Mouse (Mus musculus) megakaryocyte, adult 5-6 weeks (primary cell): ENCODE measurements around the gene Tceanc2. TPM values are rescaled to one million over a fixed set of nuclear protein-coding genes. Genes with fewer than 3 reads are reported as not detected.

ENCODE experiments used
- ATAC-seq: 2 replicates; pipeline ENCODE4 v1.8.0; 2016; ENCODE audit warnings: mild to moderate bottlenecking, inconsistent platforms; ENCODE audit not compliant: poor library complexity, severe bottlenecking
- total RNA-seq, 2 experiments: library from RNA; stranded (forward) in 1 of 2; stranded (reverse) in 1 of 2; fragments of 153-499, 151-499 nt in 1 of 2; fragments of 221-1000, 200-1000 nt in 1 of 2; gene quantifications; 2 replicates each; pipeline versions ENCODE4 v1.2.3 to v1.2.4; 2015 to 2017

The Tceanc2 gene
- total RNA-seq, 2 experiments from 2014 or later = 30.8 to 36.7 TPM

GRCm38 (mm10) chr4:107094484-107095187, 84.3 kb downstream of the Tceanc2 start:
- ATAC-seq = no peak; the same call in 1 of the 2 replicates

DNA sequence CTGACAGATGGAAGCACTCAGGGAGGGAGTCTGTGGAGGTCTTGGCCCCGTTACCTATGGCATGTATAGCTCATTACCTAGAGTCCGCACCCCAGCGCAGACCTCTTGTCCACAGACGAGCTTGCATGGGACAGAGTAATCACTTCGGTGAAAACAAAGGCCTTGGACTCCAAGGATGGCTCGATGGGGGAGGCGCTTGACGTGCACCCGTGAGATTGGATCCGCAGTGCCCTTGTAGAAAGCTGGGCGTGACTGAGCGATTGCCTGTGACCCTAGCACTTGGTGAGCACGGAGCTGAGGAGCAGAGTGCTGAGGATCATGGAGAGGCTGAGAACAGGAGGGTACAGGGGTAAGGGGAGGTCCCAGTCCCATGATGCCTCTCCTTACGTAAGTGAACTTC, 87.2 kb downstream of the Tceanc2 start:
- no peak for ATAC-seq

DNA sequence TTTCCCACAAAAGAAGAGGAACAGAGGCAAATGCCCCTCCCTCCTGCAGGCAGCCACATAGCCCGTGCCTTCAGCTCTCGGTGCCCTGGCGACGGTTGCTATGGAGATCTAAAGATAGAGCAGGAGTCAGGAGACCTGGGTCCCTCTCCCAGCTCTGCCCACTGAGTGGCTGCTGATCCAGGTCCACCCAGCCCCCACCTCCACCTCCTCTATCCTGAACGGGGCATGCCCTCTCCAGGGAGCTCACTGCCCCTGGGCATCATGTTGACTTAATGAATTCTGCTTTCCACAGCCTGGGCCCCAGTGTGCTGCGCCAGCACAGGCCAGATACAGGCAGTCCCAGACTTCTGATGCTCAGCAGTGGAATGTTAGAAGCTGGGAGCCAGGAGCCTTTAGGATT, 94.1 kb downstream of the Tceanc2 start:
- no peak for ATAC-seq

GRCm38 (mm10) chr4:107084343-107084742, 94.6 kb downstream of the Tceanc2 start:
- ATAC-seq = no peak

Other genes with a start within 250 kb of the Tceanc2 start
- gene Mrpl37, start 112.2 kb downstream of the Tceanc2 start, total RNA-seq (2015) = 45.3 and 53.6 TPM in 2 replicates
- 29.6 and 40.2 TPM in 2 replicates for gene Mrpl37, start 112.2 kb downstream of the Tceanc2 start, total RNA-seq (2017)
- 1.7 and 3.3 TPM in 2 replicates for gene Cyb5rl, start 112.1 kb downstream of the Tceanc2 start, total RNA-seq (2015)
- 5.5 and 7.8 TPM in 2 replicates for gene Cyb5rl, start 112.1 kb downstream of the Tceanc2 start, total RNA-seq (2017)
- not detected in 2 replicates for gene Cdcp2, start 82.2 kb downstream of the Tceanc2 start, total RNA-seq (2015)
- gene Cdcp2, start 82.2 kb downstream of the Tceanc2 start, total RNA-seq (2017) = not detected in 2 replicates
- 288 and 354 TPM in 2 replicates for gene Tmem59, start 717 bp downstream of the Tceanc2 start, total RNA-seq (2015)
- gene Tmem59, start 717 bp downstream of the Tceanc2 start, total RNA-seq (2017) = 165 and 181 TPM in 2 replicates
- not detected in 2 replicates for gene Ldlrad1, start 30.1 kb upstream of the Tceanc2 start, total RNA-seq (2015)
- gene Ldlrad1, start 30.1 kb upstream of the Tceanc2 start, total RNA-seq (2017) = not detected in 2 replicates
- 11.0 and 14.4 TPM in 2 replicates for gene Lrrc42, start 74.4 kb upstream of the Tceanc2 start, total RNA-seq (2015)
- gene Lrrc42, start 74.4 kb upstream of the Tceanc2 start, total RNA-seq (2017) = 3.2 and 16.3 TPM in 2 replicates
- 17.1 and 23.3 TPM in 2 replicates for gene Hspb11, start 74.5 kb upstream of the Tceanc2 start, total RNA-seq (2015)
- 8.6 and 15.3 TPM in 2 replicates for gene Hspb11, start 74.5 kb upstream of the Tceanc2 start, total RNA-seq (2017)
- not detected in 2 replicates for gene Dio1, start 128.1 kb upstream of the Tceanc2 start, total RNA-seq (2015)
- not detected in 2 replicates for gene Dio1, start 128.1 kb upstream of the Tceanc2 start, total RNA-seq (2017)
- 73.0 and 82.7 TPM in 2 replicates for gene Yipf1, start 135.2 kb upstream of the Tceanc2 start, total RNA-seq (2015)
- gene Yipf1, start 135.2 kb upstream of the Tceanc2 start, total RNA-seq (2017) = 59.2 and 61.3 TPM in 2 replicates
- 49.1 and 51.8 TPM in 2 replicates for gene Ndc1, start 188.7 kb upstream of the Tceanc2 start, total RNA-seq (2015)
- 27.7 and 32.6 TPM in 2 replicates for gene Ndc1, start 188.7 kb upstream of the Tceanc2 start, total RNA-seq (2017)